Mouse (Mus musculus): ENCODE measurements around the gene Klrb1b.
"Not testable (repeated sequence)": the region's sequence is repeated elsewhere in the genome, so short reads cannot be mapped to it uniquely, and the experiment has no call there.

- not testable (repeated sequence) for TF ChIP-seq CTCF, EP300 (IDR thresholded peaks at IDR 0.05; ENCODE audit: low read depth)
Observed at GRCm38 (mm10) chr6:128790491-128790994, 35.6 kb downstream of the Klrb1b start.
